Mouse (Mus musculus) gastrocnemius, postnatal 14 days (tissue): ENCODE data around the gene Cisd2. TPM values are rescaled to one million over a fixed set of nuclear protein-coding genes. Genes with fewer than 3 reads are reported as not detected.

ENCODE experiments used
- DNase-seq: peaks from one replicate; pipeline ENCODE4 v3.0.0; 2021; ENCODE audit warnings: mixed read lengths
- intact Hi-C: fragments of 180-260 bp; cut with DNase I; formaldehyde crosslinking; loops from one replicate; pipeline ENCODE4 v1.15.1; 2025; ENCODE audit warnings: low total_unique reads
- total RNA-seq, 2 experiments: library from RNA; stranded (reverse); gene quantifications; 2 replicates each; pipeline ENCODE4 v1.2.3; 2021

Cisd2 gene
- total RNA-seq, 2 experiments from 2014 or later, result 20.0 to 21.0 TPM

DNA sequence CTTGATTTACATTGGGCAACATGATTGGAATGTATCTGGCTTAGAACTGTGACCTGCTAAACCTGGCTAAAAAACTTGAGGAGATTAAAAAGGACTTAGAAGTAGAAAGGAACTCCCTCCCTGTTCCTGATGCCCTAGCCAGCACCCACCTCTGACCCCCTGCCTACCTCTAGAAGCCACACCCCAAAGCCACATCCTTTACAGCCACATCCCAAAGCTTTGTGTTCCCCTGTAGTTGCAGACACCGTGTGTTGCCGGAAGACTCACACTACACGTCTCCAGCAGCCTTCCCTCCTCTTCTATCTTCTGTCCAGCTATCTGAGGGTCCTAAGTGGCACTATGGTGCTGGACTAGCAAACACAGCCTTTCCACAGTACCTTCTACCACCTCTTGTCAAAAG, 5.9 kb downstream of the Cisd2 start:
- intact Hi-C loops, result no loop called here
- DNase-seq, result no peak

DNA sequence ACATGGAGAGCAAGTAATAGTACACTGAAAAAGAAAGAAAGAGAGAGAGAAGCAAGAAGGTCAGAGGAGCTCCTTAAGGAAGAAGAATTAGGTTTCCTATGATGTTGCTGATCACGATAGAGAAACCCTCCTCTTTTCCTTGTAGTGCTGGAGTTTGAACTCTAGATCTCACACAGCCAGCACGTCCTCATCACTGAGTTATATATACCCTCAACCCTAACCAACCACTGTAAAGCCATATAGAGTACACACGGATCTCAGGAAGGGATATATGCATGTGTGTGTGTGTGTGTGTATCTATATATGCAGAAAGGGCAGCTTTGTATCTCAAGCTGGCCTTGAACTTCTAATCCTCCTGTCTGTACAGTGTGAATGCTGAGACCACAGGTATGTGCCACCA, 6.5 kb downstream of the Cisd2 start:
- intact Hi-C loops, result no loop called here
- DNase-seq, result no peak

DNA sequence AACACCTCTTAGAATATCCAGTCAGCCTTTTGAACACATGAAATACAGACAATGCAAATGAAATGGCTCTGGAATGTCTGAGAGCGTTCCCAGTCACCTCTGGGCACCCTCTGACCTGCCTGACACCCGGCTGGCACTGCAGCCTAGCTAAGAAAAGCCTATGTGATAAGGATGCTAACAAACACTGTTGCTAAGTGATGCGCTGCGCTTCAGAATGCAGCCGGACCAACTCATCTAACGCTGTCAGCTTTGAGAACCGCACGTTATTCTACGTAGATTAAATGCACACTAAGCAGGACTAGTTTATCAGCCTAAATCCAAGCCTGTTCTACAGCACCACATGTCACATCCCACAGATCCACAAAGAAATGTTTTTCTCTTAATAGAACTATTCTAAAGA, 11.9 kb downstream of the Cisd2 start:
- no peak for DNase-seq
- intact Hi-C loops, result no loop called here

DNA sequence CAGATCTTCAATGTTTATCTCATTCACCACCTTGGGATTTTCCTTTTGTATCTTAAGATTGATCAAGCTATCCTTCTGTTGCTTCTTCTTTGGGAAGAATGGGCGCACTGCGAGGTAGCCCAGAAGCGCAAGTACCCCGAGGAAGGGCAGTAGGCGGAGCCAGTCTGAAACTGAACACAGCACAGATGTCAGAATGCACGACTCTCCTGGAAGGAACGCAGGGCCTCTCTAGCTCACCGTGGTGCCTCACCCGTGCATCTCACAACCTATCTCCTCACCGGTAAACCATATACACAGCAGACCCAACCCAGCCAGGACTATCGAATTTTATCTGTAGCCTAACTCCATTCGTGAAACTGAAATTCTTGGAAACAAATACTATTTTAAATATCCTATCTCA, 12.7 kb downstream of the Cisd2 start:
- intact Hi-C loops, result no loop called here
- no peak for DNase-seq

DNA sequence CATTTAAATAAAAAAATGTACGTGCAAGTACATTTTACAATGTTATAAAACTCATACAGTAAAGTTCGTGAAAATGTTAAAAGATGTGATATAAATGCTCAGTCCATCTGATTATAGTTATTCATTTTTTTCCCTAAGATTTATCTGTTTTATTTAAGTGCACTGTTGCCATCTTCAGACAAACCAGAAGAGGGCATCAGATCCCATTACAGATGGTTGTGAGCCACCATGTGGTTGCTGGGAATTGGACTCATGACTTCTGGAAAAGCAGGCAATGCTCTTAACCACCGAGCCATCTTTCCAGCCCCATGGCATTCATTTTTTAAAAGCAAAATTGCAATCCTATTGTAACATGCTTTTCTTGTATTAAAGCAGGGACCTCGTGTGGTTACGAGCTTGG, 14.5 kb downstream of the Cisd2 start:
- DNase-seq, result no peak
- intact Hi-C loops, result loop anchor here (5.0 to 10.0 kb wide), 4 partner anchors 106 to 316 kb away; partner anchors contain the start of gene Bdh2

DNA sequence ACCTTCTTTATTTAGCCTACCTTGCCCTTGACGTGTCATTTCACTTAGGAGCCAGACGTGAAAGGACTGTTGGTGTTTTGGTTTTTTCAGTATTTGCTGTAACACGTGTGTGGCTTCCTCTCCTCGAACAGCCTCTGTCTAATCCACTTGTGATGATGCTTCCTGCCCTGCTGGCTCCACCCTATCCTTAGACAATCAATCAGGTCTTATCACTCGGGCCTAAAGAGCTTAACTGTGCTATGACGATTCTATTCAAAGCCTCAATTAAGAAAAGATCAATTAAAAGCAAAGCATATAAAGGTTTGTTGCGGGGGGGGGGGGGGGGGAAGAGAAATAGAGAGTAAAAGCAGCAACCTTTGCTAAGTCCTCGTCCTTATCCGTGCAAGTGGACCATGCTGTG, 16.4 kb downstream of the Cisd2 start:
- DNase-seq, result no peak
- intact Hi-C loops, result loop anchor here (5.0 to 10.0 kb wide), 4 partner anchors 107 to 317 kb away; partner anchors contain the start of gene Bdh2

DNA sequence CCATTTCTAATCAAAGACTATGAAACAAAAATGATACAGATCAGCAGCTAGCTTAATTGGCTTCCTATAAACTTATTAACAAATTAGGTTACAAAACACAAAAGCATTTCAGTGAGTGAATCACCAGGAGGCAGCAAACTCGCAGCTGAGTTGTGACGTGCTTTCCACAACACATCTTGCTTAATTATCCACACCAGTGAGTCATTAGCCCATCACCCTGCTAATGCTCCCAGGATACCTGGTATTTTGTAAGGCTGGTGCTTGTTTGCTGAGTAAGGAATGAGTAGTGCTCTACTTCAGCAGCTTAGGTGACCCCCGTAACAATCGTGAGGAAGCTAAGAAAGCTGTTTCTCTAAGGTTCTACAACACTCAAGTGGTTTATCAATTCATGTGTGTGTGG, 19.1 kb downstream of the Cisd2 start:
- intact Hi-C loops, result loop anchor here (10.0 kb wide), 3 partner anchors 110 to 320 kb away; partner anchors contain the start of gene Bdh2

DNA sequence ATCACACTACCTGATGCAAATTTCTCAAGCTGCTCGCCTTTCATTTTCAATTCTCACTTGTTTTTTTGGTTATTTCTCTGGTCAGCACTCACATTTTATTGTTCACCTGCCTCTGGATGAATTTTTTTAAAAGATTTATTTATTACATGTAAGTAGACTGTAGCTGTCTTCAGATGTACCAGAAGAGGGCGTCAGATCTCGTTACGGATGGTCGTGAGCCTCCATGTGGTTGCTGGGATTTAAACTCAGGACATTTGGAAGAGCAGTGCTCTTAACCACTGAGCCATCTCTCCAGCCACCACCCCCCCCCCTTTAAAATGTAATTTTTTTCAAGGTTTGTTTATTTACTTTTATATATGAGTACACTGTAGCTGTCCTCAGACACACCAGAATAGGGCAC, 19.9 kb downstream of the Cisd2 start:
- intact Hi-C loops, result loop anchor here (10.0 kb wide), 3 partner anchors 111 to 321 kb away; partner anchors contain the start of gene Bdh2

More for the DNA sequence above, 19.1 kb downstream of the Cisd2 start:
- DNase-seq, result no peak

DNA sequence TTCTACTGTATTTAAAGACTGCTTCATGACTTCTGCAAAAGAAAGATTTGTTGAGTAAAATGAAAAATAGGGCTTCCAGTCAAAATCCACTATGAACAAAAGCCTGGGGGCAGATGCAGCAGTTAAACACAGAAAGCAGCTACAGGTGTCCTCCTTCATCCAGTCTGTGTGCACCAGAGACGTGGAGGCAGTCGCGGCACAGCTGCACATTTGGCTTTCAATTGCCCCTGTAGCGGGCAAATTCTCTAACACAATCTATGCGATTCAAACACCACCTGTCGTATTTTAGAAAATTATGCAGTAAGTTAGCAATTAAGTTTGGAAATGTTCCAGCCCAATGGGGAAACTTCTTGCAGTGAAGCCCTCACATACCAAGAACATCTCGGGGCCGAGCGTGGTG, 20.5 kb downstream of the Cisd2 start:
- intact Hi-C loops, result loop anchor here (10.0 kb wide), 3 partner anchors 112 to 322 kb away; partner anchors contain the start of gene Bdh2
- DNase-seq, result no peak

More for the DNA sequence above, 19.9 kb downstream of the Cisd2 start:
- no peak for DNase-seq

DNA sequence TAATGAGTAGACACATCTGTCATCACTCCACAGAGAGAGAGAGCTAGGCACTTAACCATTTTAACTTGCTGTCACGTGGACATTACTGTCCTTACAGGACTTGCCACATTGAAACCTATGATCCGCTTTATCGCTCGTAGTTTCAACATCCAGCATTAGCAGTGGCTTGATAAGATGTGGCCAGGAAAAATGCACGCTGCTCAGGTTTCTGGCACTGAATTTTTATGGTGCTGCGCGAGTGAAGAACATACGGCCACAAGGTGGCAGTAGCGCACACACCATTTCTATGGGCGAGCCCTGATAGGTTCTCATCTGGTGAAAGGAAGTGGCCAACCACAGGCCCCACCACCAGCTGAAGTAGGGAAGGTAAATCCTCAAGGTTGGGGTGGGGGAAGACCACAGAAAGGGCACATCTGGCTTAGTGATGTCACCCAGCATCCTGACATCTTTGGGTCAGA, 21.5 kb downstream of the Cisd2 start:
- peak; percentile 86 for DNase-seq
- intact Hi-C loops, result loop anchor here (10.0 kb wide), 3 partner anchors 113 to 323 kb away; partner anchors contain the start of gene Bdh2

DNA sequence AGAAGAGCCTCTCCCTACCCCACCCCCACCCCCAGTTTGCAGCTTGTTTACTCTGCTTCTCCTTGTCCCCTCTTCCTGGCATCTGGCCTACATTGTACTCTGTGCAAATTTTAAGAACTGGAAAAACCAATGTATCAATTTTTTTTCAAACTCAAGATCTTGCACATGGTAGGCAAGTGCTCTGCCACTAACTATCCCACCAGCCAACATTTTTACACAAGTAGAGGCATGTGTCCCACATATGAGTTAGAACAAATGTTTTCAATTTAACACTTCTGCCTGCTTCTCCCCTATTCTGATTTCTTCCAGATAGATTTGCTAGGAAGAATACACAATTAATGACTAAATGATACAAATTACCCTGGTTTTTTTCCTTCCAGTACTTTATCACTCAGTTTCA, 26.6 kb downstream of the Cisd2 start:
- intact Hi-C loops, result no loop called here
- no peak for DNase-seq

DNA sequence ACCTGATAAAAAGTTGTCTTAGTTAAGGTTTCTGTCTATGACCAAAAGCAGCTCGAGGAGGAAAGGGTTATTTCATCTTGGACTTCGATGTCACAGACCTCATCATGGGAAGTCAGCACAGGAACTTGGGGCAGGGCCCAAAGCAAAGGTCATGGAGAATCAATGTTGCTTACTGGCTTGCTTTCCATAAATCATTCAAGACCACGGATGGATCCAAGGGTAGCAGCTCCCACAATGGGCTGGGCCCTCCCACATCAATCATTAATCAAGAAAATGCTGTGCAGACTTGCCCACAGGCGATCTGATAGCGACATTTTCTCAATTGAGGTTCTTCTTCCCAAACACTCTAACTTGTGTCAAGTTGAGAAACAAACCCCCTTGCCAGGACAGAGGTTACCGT, 27.6 kb downstream of the Cisd2 start:
- intact Hi-C loops, result no loop called here
- no peak for DNase-seq

DNA sequence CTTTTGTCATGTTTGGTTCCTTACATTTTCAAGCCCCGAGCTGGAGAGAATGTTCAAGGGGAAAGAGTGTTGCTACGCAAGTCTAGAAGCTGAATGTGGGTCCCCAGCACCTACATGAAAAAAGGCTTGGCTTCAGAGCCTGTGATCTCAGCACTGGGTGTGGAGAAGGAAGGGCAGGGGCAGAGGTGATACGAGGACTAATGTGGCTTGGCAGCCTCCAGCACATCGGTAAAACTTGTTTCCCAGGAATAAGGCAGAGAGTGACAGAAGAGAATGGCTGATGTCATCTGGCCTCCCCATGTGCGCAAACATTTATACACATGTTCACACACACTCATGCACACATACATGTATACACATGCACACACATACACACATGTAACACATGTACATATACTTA, 28.6 kb downstream of the Cisd2 start:
- DNase-seq, result no peak
- intact Hi-C loops, result no loop called here

DNA sequence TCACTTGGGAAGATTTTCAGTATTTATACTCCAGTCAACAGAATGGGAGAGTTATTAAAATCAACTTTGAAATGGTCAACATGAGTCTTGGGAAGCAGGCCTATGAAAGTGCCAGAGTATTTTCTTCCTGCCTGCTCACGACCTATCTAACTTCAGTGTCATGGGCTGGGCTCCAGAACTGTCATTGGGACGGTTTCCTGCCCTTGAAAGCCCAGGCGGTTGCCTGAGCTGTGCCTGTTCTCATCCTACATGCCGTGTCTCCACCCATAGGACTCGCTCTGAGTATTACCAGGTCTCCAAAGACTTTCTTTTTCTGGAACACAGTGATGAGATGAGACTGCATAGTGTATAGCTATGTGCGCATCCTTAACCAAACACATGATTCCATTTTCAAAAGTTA, 30.5 kb downstream of the Cisd2 start:
- intact Hi-C loops, result no loop called here

DNA sequence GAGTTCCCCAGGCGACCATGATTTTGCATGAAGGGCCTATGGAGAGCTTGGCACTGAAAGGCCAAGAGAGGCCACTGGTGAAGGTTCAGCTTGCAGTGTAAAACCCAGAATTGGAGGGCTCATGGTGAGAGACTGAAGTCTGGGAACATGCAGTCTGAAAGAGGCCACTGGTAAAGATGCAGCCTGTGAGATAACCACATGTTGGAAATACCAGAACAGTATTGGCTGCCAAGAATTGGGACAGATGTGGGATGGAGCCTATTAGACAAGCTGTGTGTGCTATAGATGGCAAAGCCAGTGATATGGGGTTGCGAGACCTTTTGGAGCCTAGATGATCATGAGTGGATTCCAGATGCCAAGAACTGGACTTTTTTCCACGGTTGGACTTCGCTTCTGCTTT, 43.9 kb downstream of the Cisd2 start:
- no peak for DNase-seq
- intact Hi-C loops, result no loop called here

More for the DNA sequence above, 30.5 kb downstream of the Cisd2 start:
- no peak for DNase-seq

DNA sequence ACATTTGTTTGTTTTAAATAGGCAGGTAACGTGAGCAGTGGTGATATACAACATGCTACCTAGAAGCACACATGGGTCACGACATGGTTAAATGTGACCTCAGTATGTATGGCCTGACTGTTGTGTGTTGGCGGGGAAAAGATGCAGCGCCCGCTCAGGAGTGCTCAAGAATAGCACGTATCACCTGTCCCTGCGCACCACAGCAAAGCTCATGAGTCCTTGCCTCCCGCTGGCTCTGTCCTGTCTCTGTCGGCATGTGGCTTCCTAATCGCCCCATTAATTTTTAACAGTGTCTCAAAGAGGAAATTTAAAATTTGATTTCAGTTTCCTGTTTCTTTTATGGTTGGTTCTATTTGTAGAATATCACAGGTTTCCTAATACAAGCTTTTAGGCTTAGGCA, 46.3 kb downstream of the Cisd2 start:
- intact Hi-C loops, result no loop called here
- DNase-seq, result no peak

DNA sequence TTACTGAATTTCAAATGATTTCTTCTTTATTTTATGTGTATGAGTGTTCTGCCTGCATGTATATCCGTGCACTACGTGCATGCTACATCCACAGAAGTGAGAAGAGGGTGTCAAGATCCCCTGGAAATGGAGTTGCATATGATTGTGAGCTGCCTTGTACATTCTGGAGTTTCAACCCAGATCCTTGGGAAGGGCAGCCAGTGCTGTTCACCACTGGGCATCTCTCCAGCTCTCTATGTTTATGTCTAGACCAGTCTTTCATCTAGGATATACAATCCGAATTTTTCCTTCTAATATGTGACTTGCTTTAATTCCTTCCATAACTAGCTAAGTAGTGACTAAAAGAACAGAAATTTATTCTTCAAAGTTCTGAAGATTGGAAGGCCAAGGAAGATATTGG, 47.9 kb downstream of the Cisd2 start:
- DNase-seq, result no peak
- intact Hi-C loops, result no loop called here

DNA sequence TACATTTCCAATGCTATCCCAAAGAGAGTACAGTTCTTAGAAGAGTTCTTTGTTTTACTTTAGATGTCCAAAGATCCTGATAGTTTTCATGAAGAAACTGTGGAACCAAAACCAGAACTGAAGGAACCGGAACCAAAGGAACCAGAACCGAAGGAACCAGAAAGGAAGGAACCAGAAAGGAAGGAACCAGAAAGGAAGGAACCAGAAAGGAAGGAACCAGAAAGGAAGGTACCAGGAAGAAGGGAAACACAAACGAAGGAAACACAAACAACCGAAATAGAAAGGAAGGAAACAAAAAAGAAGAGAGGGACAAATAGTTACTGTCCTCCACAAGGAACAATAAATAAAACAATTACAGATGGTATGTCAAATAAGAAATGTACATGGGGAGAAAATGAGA, 66.3 kb downstream of the Cisd2 start:
- DNase-seq, result no peak
- intact Hi-C loops, result no loop called here
